Mouse (Mus musculus) spleen, adult 18-20 months (tissue): ENCODE measurements around the gene Zbtb25.

Experiments
- DNase-seq, 2 experiments: peaks; one replicate each; pipeline ENCODE4 v3.0.0; 2022; ENCODE audit warnings: mixed read lengths in 2 of 2

The Zbtb25 gene

DNA sequence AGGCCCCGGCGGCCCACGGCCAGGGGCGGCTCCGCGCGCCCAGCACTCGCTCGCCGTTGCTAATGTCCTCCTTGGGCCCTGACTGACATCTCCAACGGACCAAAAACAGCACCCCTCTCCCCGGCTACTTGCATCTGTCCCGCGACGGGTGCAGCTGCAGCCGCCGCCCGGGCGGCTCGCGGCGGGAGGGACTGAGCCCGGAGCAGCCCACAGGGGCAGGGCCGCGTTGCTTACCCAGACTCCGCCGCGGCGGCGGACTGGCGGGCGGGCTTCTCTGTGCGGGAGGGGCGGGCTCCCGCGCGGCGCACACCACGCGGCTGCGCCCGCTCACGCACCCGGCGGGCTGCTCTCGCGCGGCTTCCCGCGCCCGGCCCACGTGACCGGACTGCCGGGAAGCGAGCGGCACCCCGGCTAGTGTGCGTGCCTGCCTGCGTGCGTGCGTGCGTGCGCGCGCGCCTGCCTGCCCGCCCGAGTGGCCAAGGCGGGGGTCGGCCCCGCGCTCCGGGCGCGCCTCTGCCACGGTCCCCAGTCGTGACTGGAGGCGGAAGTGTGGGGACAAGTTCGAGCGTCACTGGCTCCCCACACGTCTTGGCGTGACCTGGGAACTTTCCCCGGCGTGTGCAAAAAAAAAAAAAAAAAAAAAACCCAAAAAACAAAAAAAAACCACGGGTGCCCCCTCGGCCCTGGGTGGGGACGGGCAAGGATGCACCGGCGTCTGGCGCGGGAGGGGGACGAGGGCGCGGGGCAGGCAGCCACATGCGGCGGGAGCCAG, at the start of gene Zbtb25:
Gene Zbtb25, minus strand, starts transcription at position 397 of the 772 bp plus-strand sequence.
- DNase-seq: peak; percentile 69 to 77

DNA sequence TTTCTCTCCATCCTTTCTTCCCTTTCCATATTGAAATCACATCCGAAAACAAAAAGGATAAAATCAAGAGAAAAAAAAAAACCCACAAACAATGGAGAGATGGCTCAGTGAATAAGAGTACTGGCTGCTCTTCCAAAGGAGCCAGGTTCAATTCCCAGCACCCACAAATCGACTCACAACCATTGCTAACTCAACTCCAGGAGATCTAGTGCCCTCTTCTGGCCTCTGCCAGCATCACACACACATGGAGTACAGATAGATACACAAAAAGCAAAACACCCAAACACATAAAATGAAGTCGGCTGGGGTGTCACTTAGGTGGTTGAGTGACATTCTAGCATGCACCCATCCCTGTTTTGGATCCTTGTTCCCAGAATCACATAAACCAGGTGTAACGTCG, 48.9 kb upstream of the Zbtb25 start:
- no peak for DNase-seq

DNA sequence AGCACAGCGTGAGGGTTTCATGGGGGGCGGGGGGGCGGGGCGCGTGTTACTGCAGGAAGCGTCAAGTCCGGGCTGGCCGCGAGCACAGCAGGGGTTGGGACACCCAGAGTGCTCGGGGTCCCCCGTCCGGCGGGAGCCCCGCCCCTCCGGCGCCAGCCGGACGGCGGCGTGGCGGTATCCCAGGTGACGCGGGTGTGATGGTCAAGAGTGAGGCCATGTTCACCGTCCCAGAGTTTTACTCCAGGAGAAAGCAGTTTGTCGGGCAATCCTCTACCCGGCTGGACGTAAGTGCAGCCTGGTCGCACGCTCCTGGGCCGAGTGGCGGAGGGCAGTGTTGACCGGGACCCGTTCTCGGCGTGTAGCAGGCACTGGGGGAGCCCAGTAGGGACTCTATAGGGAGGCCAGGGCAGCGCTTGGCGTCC, 48.0 kb upstream of the Zbtb25 start, which contains the start of gene Ppp1r36:
Gene Ppp1r36, plus strand, starts transcription at position 106 of the 422 bp plus-strand sequence.
- peak in 1 of 2 experiments; percentile 15 for DNase-seq

DNA sequence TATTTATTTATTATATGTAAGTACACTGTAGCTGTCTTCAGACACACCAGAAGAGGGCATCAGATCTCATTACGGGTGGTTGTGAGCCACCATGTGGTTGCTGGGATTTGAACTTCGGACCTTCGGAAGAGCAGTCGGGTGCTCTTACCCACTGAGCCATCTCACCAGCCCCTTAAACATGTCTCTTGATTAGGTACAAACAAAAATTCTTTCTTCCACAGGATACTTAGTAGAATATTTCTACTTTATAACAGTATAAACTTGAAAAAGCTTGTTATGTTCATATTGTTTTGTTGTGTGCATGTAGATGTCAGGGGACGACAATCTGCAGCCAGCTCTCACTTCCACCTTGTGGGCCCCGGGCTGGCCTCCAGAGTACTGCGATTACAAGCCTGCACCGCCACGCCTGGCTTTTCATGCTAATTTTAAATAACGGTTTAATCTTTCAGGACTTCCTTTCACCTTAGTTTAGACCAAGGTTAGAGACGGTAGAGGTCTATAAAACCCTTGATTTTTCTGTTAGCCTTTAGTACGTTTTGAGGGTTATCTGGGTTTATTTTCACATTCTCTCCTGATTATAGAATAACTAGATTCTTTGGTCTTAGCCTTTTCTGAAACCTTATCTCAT, 46.1 kb upstream of the Zbtb25 start:
- peak; percentile 21 to 46 for DNase-seq

DNA sequence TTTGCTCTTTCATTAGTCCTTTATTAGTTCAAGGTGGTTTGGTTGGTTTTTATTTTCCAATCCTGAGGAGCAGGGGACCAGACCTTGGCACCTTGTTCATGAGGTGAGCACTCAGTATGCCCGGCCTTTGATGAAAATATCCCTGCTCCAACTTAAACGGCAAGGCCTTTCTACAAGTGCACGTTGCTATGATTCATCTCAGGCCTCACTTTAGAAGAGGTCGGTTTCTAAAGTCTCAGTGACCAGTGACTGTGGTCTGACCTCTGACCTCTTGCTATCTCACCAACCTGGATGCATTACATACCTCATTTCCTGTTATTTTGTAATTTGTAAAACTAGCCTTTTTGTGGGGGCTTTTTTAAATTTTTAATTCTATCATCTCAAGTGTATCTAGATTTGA, 39.8 kb upstream of the Zbtb25 start:
- DNase-seq: no peak

DNA sequence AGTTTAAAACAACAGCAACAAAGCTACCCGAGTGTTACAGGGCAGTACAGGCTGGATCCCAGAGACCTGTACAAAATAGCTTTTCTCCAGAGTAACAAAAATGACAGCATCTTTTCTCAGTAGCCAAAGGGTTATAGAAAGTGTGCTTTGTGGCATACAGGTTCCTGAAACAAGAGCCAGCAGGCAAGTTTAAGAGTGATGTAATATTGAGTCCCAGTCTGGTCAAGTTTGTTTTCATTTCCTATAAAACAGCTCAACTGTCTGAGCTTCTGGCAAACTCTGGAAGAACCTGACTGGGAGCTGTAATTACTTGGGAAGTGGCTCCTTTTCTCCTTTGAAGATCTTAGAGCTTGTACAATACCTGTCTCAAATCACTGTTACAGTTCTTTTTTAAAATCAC, 37.8 kb upstream of the Zbtb25 start:
- no peak for DNase-seq

DNA sequence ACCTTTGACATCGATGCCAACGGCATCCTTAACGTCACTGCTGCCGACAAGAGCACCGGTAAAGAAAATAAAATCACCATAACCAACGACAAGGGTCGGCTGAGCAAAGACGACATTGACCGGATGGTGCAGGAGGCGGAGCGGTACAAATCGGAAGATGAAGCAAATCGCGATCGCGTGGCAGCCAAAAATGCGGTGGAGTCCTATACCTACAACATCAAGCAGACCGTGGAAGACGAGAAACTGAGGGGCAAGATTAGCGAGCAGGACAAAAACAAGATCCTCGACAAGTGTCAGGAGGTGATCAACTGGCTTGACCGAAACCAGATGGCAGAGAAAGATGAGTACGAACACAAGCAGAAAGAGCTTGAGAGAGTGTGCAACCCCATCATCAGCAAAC, 36.6 kb upstream of the Zbtb25 start:
- peak in 1 of 2 experiments; percentile 28 for DNase-seq

DNA sequence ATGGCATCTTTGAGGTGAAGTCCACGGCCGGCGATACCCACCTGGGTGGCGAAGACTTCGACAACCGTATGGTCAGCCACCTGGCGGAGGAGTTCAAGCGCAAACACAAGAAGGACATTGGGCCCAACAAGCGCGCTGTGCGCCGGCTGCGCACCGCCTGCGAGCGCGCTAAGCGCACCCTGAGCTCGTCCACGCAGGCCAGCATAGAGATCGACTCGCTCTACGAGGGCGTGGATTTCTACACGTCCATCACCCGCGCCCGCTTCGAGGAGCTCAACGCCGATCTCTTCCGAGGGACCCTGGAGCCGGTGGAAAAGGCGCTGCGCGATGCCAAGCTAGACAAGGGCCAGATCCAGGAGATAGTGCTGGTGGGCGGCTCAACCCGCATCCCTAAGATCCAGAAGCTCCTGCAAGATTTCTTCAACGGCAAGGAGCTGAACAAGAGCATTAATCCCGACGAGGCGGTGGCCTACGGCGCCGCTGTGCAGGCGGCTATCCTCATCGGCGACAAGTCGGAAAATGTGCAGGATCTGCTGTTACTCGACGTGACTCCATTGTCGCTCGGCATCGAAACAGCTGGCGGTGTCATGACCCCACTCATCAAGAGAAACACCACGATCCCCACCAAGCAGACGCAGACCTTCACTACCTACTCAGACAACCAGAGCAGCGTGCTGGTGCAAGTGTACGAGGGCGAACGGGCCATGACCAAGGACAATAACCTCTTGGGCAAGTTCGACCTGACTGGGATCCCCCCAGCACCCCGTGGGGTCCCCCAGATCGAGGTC, 36.0 kb upstream of the Zbtb25 start:
- DNase-seq: peak in 1 of 2 experiments; percentile 14

DNA sequence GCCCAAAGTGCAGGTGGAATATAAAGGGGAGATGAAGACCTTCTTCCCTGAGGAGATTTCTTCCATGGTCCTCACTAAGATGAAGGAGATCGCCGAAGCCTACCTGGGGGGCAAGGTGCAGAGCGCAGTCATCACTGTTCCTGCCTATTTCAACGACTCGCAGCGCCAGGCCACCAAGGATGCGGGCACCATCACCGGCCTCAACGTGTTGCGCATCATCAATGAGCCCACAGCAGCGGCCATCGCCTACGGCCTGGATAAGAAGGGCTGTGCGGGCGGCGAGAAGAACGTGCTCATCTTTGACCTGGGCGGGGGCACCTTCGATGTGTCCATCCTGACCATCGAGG, 35.4 kb upstream of the Zbtb25 start:
- peak; percentile 13 to 27 for DNase-seq

DNA sequence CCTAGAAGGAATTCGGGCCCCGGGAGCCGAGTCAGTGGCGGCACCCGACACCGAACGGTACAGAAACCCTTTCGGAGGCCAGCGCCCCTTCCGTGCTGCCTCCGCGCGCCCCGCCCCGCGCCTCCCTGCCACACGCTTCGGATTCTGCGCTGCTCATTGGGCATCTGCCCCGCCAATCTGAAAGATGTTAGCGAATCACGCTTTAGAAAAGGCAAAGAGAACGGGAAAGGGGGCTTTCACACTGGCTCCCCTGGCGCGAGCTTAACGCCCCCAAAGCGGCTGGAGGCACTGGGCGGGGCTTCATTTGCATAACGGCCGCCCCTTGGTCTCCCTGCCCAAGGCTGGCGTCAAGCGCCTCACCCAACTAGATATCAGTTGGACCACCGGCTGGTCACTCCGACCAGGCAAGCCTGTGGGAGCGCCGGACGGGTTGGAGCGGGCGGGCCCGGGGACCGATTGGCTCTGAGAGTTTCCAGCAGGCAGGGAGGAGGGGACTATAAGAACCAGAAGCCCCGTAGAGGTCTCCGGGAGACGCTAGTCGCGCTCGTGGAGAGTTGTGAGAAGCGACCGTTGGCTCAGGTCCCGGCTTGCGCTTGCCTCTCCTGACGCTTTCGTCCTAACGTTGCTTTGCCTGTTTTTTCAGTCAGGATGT, 34.6 kb upstream of the Zbtb25 start, which contains the start of gene Hspa2:
Gene Hspa2, plus strand, starts transcription at position 291 of the 652 bp plus-strand sequence.
- peak; percentile 98 to 99 for DNase-seq

DNA sequence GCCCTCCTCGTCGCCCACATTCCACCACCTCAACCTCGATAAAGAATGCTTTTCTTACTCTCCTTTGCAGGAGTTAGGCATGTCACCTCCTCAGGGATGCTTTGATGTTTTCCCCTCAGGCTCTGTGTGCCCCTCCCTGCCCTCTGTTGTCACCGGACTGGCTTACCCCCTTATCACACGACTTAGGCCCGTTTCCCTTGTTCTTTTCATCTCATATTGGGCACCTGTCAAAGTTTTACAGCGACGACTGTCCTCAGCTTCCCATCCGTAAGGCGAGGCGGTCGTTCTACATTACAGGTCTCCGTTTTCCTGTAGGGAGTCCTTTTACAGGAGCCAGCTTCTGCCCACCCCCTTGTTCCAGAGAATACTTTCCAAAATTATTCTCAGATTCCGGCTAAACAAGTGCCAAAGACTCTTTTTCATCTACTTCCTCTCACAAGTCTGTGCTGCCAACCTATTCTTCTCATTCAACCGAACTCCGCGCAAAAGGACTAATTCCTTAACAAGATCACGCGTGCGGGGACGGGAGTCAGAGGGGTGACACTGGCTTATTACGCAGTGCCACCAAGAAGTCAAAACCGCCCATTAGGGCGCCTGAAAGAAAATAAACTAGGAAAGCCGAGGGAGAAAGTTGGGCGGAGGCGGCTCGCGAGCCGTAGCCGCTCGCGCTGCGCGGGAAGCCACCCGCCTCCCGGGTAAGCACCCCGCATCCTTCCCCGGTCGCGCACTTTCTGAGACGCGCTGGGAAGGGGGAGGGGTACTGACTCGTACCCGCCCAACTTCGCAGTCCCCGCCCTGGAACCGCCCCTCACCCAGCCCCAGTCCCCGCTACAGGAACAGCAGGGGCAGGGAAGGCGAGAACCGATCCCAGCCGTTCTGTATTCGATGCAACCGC, 33.8 kb upstream of the Zbtb25 start:
- DNase-seq: no peak

DNA sequence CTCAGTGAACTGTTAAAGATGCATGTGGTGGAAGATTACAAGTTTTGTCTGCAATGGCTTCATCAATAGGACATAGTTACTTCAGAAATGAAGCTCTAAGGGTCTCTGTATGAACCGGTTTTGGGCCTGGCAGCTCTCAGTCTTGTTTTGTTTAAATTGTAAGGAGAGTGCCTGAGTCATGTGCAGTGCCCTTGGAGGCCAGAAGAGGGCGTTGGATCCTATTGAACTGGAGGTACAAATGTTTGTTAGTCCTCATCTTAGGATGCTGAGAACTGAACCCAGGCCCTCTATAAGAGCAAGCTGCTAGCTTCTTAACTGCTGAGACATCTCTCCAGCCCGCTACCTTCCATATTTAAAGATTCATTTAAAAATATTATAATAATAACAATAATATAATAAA, 32.3 kb upstream of the Zbtb25 start:
- DNase-seq: no peak

DNA sequence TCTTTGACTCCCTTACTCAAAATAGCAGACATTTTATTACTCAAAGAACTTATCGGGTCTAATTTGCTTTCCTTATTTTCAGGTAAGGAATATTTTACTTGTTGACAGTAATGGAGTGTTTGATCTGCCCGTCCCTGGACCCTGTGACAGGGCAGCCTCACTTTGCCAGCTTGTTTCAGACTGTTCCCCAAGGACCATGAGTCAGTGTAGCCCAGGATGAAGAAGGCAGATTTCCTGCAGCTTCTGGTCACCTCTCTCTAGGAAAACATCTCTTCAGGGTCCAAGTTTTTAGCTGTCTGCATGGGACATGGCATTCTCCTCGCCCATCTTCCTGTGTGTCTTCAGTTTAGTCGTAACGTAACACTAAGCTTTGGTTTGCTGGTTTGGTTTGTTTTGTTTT, 27.9 kb upstream of the Zbtb25 start:
- no peak for DNase-seq

DNA sequence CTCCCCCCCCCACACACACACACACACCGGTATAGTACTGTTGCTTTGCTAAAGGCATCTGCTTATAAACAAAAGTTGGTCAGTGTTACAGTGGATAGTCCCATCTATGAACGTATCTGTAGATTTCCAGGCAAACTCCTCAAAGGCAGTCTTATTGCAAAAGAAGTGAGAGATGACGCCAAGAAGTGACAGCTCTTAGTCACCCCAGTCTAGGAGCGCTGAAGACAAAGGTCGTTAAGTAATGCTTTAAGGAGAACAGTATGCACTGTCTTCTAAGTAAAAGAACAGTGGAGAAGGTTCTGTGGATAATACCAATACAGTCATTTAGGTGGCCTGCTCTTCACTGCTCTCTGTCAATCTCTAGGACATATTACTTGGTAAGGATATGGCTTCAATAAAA, 23.6 kb upstream of the Zbtb25 start:
- no peak for DNase-seq

DNA sequence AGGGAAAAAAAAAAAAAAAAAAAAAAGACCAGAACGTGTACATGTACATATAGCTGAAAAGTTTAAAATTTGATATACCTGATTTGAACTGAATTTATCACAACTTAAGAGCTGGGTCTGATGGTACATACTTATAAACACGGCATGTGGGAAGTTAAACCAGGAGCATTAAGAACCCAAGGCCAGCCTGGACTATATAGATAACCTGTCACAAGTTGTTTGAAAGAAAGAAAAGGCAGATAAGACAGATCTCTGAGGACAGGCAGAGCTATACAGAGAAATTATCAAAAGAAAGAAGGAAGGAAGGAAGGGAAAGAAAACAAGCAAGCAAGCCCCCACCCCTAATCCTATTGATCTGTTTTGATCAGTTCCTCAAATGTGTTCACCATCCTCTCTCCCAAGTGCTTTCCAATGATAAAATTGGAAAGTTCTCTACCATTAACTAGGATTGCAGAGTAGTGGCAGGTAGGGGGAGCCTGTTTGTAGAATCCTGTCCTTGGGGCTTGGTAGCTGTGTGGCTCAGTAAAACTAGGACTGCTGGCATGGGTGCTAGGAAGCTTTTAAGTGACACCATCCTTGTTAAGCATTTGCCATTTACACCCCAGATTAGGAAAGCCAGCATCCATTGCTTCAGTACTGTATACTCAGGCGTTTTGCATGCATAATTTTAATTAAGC, 22.3 kb upstream of the Zbtb25 start:
- no peak for DNase-seq

DNA sequence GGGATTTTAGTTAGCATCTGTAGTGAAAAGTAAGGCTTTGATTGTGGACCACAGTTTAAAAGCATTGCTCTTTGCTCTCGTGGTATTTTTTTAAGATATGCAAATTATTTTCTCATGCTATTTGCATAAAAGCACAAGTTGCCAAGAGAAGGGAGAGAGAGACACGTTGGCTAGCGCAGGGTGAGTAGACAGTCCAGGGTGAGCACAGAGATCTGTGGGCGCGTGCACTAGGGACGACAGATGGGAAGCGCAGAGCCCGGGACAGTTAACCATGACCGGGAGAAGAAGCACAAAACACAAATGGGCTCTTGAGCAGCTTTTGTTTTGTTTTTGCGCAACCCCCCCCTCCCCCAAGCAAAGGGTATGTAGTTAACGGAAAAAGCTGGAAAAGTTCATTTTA, 19.4 kb upstream of the Zbtb25 start:
- no peak for DNase-seq

DNA sequence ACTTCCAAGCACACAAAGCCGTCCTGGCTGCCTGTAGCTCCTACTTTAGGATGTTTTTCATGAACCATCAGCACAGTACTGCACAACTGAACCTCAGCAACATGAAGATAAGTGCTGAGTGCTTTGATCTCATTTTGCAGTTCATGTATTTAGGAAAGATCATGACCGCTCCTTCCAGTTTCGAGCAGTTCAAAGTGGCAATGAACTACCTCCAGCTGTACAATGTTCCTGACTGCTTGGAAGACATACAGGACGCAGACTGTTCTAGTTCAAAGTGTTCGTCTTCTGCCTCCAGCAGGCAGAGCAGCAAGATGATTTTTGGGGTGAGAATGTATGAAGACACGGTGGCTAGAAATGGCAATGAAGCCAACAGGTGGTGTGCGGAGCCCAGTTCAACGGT, 15.9 kb upstream of the Zbtb25 start:
- no peak for DNase-seq

DNA sequence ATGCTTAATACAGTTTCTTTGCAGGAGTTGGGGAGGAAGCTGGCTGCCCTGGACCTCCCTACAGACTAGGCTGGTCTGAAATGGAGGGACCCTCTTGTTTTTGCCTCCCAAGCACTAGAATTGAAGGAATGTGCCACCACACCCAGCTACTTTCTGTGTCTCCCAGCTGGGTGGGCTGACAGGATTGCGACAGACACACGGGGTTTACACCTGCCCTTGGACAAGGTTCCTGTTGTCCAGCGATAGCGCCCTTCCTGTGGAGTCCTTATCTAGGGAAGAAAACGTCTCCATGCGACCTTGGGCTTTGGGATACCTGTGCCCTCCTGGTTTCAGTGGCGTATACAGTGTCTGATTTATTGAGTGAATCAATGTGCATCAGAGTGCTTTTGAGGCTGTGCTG, 10.7 kb upstream of the Zbtb25 start:
- no peak for DNase-seq

DNA sequence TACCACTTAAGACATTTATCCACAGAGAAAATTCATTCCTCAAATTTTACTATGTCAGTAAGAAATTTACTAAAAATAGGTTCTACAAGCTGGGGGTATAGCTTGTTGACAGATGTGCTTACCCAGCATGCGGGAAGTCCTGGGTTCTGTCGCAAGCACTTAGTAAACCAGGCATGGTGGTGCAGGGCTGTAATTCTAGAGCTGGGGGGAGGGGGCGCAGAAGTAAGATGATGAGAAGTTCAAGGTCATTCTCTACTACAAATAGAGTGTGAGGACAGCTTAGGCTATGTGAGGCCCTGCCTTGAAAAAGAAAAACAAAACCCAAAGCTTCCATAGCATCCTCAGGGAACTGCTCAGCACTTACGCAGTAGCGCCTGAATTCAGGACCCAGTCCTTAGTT, 9.2 kb upstream of the Zbtb25 start:
- DNase-seq: no peak

DNA sequence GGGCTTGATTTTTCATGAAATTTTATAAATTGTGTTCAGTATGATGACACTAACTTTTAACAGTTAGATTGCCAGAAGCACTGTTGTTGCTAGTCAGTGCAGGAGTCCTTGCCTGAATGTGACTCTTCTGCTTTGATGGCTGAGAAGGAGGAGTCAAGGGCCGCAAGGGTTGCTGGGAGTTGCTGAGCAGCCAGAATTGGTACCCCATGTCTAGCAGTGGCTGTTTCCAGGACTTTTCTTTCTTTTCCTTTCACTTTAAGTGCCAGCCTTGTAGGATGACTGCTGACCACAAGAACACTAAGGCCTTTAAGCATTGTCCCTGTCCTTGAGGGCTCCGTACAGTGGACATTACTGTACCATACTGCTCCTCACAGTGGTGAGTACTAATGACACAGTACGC, 8.3 kb upstream of the Zbtb25 start:
- DNase-seq: no peak

DNA sequence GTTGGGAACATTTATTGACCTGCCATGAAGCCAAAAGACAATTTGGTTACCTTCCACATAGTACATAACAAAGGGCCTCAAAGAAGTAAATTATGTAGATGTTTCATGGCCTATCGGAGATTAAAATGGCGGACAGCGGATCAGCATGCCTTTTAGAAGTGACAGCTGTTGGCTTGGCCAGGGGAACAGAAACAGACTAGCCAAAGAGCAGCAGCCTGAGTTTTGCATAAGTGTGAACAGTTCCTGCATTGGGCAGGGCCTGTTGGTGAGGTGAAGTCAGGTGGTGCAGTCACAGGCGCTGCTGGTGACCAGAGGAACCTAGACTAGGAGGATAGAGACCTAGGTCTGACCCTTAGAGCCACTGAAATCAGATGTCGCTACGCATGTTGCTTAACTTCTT, 7.7 kb upstream of the Zbtb25 start:
- DNase-seq: no peak
